In genomic region chr11:118570164-118570563, GRCm38 (mm10) we compare ENCODE assay signal across 9 mouse cellular contexts.
DNase-seq lines count a peak whose midpoint lies in the region; ATAC-seq and TF ChIP-seq lines count a peak whose summit lies in the region.
"Had no signal": no experiment of that assay in that cellular context is flagged by ENCODE, and none has a peak within 500 bp of the region (broad histone marks: within the 10 kb centered on the region; RNA-seq: fewer than 3 reads in every experiment).

No protein-coding gene starts in this region.

- peak overlapping the region; percentile 23 for H3K4me3 ChIP-seq in kidney, embryonic 14.5 days (ENCODE audit: low read length)
- H3K4me3 ChIP-seq in hindbrain, embryonic 10.5 days, result peak overlapping the region; percentile 46
- H3K4me3 ChIP-seq in midbrain, embryonic 15.5 days, result peak overlapping the region; percentile 50
- no peak overlapping the region for H3K4me3 ChIP-seq in lung, adult 2 months (replicated peaks; ENCODE audit: extremely low read depth, low read depth, low read length)

- H3K4me2 ChIP-seq in kidney, embryonic 14.5 days (replicated peaks; ENCODE audit: low read depth, low read length), result peak overlapping the region; percentile 34
- peak overlapping the region; percentile 88 for H3K4me2 ChIP-seq in midbrain, embryonic 15.5 days

- no peak for DNase-seq in kidney, adult 8-10 months
- DNase-seq in brain, embryonic 14.5 days (ENCODE audit: low read depth), result peak; percentile 21
- no peak for DNase-seq in hindbrain, embryonic 10.5 days (ENCODE audit: low spot score)
- no peak for DNase-seq in thymus, postnatal 36 days
- DNase-seq in lung, adult 2 months, result no peak
- no peak for DNase-seq in heart, postnatal 14 days
- DNase-seq: adrenal gland, adult 8-10 months had no signal

- 1% methylated on average over 27 of the region's 27 CpGs for WGBS in kidney, embryonic 14.5 days
- under 1% methylated on average over 27 of the region's 27 CpGs for WGBS in hindbrain, embryonic 10.5 days
- WGBS in midbrain, embryonic 15.5 days, result 1% methylated on average over 27 of the region's 27 CpGs
- WGBS in lung, adult 2 months, result 1% methylated on average over 27 of the region's 27 CpGs

- no peak for TF ChIP-seq CTCF in brain, embryonic 14.5 days (IDR thresholded peaks at IDR 0.05; ENCODE audit: borderline replicate concordance, extremely low read depth, insufficient read depth, insufficient read length)
- no peak for TF ChIP-seq CTCF in lung, adult 2 months (IDR thresholded peaks at IDR 0.05; ENCODE audit: insufficient read depth, low read length)

- no peaks in the 10 kb centered on the region for H3K9me3 ChIP-seq in kidney, embryonic 14.5 days (ENCODE audit: control insufficient read depth, low read length)
- H3K9me3 ChIP-seq in hindbrain, embryonic 10.5 days, result no peaks in the 10 kb centered on the region
- H3K9me3 ChIP-seq in midbrain, embryonic 15.5 days, result no peaks in the 10 kb centered on the region

- intact Hi-C loops in heart, postnatal 14 days (cut with DNase I), result no loop called here

- no peak for TF ChIP-seq POLR2A in brain, embryonic 14.5 days (IDR thresholded peaks at IDR 0.05; ENCODE audit: borderline replicate concordance, extremely low read depth, insufficient read depth, insufficient read length, poor library complexity, severe bottlenecking)
- TF ChIP-seq POLR2A in lung, adult 2 months (IDR thresholded peaks at IDR 0.05; ENCODE audit: borderline replicate concordance, extremely low read depth, low read depth, low read length), result no peak

- no peak for ATAC-seq in kidney, embryonic 14.5 days (ENCODE audit: low FRiP score, low TSS enrichment)
- peak; percentile 31; the same call in 1 of the 2 replicates for ATAC-seq in midbrain, embryonic 15.5 days (replicated peaks)

- H3K4me1 ChIP-seq in kidney, embryonic 14.5 days (ENCODE audit: control insufficient read depth, insufficient read depth, low read length), result 0 out of 2 replicates have a peak, but pooled peaks cover 2% of the 10 kb centered on the region
- peaks cover 30% of the 10 kb centered on the region for H3K4me1 ChIP-seq in hindbrain, embryonic 10.5 days (replicated peaks)
- H3K4me1 ChIP-seq in midbrain, embryonic 15.5 days, result peaks cover 25% of the 10 kb centered on the region
- no peaks in the 10 kb centered on the region for H3K4me1 ChIP-seq in lung, adult 2 months (ENCODE audit: control insufficient read depth, insufficient read depth, low read length)

- H3K36me3 ChIP-seq in kidney, embryonic 14.5 days (ENCODE audit: control insufficient read depth, insufficient read depth, low read length), result no peaks in the 10 kb centered on the region
- no peaks in the 10 kb centered on the region for H3K36me3 ChIP-seq in hindbrain, embryonic 10.5 days
- no peaks in the 10 kb centered on the region for H3K36me3 ChIP-seq in midbrain, embryonic 15.5 days (replicated peaks)

- peaks cover 74% of the 10 kb centered on the region for H3K27me3 ChIP-seq in kidney, embryonic 14.5 days (ENCODE audit: control insufficient read depth, insufficient read depth, low read length)
- peaks cover 78% of the 10 kb centered on the region for H3K27me3 ChIP-seq in hindbrain, embryonic 10.5 days (ENCODE audit: insufficient read depth, poor library complexity, severe bottlenecking)
- H3K27me3 ChIP-seq in midbrain, embryonic 15.5 days (replicated peaks), result peaks cover 58% of the 10 kb centered on the region

- H3K27ac ChIP-seq in kidney, embryonic 14.5 days (ENCODE audit: low read depth, low read length), result no peak overlapping the region
- 0 out of 2 replicates have a peak overlapping the region, but pooled peaks have one; percentile 23 for H3K27ac ChIP-seq in hindbrain, embryonic 10.5 days
- H3K27ac ChIP-seq in midbrain, embryonic 15.5 days, result peak overlapping the region; percentile 5; the same call in 1 of the 2 replicates

- no peak overlapping the region for H3K9ac ChIP-seq in kidney, embryonic 14.5 days (ENCODE audit: low read depth, low read length)
- peak overlapping the region; percentile 53 for H3K9ac ChIP-seq in midbrain, embryonic 15.5 days
